Mouse (Mus musculus): ENCODE results near the gene Stx6.

DNA sequence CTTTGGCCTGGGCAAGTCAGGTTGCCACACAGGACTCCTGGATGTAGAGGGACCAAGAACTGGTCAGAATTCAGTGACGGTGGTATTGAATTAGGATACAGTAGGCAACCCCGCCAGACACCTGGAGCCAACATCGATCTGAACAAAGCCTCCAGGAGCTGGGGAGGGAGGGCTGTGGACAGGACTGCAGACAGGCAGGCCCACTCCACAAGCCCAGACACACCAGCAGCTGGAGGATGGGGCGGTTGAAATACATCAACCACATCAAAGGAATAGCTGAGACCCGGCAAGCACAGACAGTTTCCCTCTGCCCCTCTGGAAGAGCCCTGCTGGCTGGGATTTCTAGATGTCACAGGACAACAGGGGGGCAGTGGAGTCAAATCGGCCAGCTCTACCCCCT lies 58.3 kb downstream of the Stx6 start:
- no peak for TF ChIP-seq CTCF (IDR thresholded peaks at IDR 0.05; ENCODE audit: low read depth)
- no peak for TF ChIP-seq EP300 (IDR thresholded peaks at IDR 0.05; ENCODE audit: low read depth)

Measured in liver, postnatal 0 days (tissue).